Mouse (Mus musculus) hindbrain, embryonic 15.5 days (tissue): ENCODE results near the gene Cacna1c. TPM values are rescaled to one million over a fixed set of nuclear protein-coding genes. Genes with fewer than 3 reads are reported as not detected.

Source experiments
- ATAC-seq: fragments of 200-750 bp; cut with Nextera tagmentation; 2 replicates; pipeline ENCODE4 v1.8.0; 2017; ENCODE audit warnings: low read depth, moderate number of reproducible peaks, moderate TSS enrichment; ENCODE audit not compliant: low FRiP score
- H3K27ac ChIP-seq: fragments of 300-500 bp; sonication (generic); replicated peaks from 2 replicates; pipeline ENCODE4 v1.5.1; 2015; ENCODE audit warnings: mild to moderate bottlenecking, inconsistent platforms
- H3K27me3 ChIP-seq: fragments of 300-500 bp; sonication (generic); 2 replicates; pipeline ENCODE4 v1.6.1; 2015; ENCODE audit warnings: control low read depth, inconsistent platforms
- H3K36me3 ChIP-seq: fragments of 300-500 bp; sonication (generic); 2 replicates; pipeline ENCODE4 v1.6.1; 2015; ENCODE audit warnings: control low read depth, inconsistent platforms
- H3K4me1 ChIP-seq: fragments of 300-500 bp; sonication (generic); replicated peaks from 2 replicates; pipeline ENCODE4 v1.6.1; 2015; ENCODE audit warnings: control low read depth, inconsistent platforms
- H3K4me2 ChIP-seq: fragments of 300-500 bp; sonication (generic); 2 replicates; pipeline ENCODE4 v1.6.1; 2015; ENCODE audit warnings: moderate library complexity, mild to moderate bottlenecking, inconsistent platforms
- H3K4me3 ChIP-seq: fragments of 300-500 bp; sonication (generic); 2 replicates; pipeline ENCODE4 v1.5.1; 2015; ENCODE audit warnings: mild to moderate bottlenecking, inconsistent platforms
- H3K9ac ChIP-seq: fragments of 300-500 bp; sonication (generic); 2 replicates; pipeline ENCODE4 v1.6.1; 2015; ENCODE audit warnings: inconsistent platforms
- H3K9me3 ChIP-seq: fragments of 300-500 bp; sonication (generic); 2 replicates; pipeline ENCODE4 v1.6.1; 2016; ENCODE audit warnings: control low read depth, inconsistent platforms
- WGBS: fragments of 180-500 bp; shearing (Covaris S2); methylation state at CpG from one replicate; pipeline ENCODE4 v1.1.7; 2015; 5-methylcytosine and 5-hydroxymethylcytosine counted together
- polyA plus RNA-seq: library from polyadenylated mRNA; unstranded; fragments of >200 nt; fragmentation: Nextera tagmentation; extraction: Ambion mirVana; gene quantifications from 2 replicates; pipeline ENCODE4 v1.2.1, GENCODE M21; 2015

Cacna1c gene
- polyA plus RNA-seq, 1 experiment from 2014 or later, result 7.0 TPM

DNA sequence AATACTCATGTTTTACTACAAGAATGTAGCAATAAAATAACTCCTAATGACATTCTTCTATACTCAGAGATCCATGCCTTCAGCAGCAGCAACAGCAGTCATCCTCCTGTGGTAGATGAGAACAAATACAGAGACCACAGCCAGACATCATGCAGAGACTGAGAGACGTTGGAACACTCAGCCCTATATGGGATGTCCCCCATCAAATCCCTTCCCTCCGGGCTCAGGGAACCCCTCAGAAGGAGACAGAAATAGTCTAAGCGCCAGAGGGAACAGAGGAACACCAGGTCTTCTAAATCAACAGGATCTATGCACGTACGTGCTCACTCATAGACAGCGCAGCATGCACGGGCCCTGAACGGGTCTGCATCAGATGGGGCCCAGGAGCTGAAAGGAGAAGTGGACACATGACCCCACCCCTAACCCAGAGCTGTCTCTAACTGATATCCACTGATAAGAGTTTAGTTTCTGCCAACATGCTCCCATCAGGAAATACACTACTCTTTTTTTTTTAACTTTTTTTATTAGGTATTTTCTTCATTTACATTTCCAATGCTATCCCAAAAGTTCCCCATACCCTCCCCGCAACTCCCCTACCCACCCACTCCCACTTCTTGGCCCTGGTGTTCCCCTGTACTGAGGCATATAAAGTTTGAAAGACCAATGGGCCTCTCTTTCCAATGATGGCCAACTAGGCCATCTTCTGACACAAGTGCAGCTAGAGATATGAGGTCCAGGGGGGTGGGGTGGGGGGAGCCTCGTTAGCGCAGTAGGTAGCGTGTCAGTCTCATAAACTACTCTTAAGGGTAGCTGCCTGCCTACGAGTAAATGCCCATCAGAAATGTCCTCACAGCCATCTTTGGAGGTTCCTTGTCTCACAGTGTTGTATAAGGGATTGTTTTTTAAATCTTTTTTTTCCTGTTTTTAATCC is 182.8 kb downstream of the Cacna1c start:
- 94% methylated on average over 13 of the region's 13 CpGs for WGBS
- Histone ChIP-seq H3K9me3 (no peaks in the 10 kb centered on the region), H3K9ac (no peak overlapping the region), H3K27ac (no peak overlapping the region), H3K4me2 (no peak overlapping the region), H3K4me1 (peaks cover 15% of the 10 kb centered on the region), H3K4me3 (no peak overlapping the region), H3K36me3 (no peaks in the 10 kb centered on the region), H3K27me3 (no peaks in the 10 kb centered on the region)
- ATAC-seq, result no peak

DNA sequence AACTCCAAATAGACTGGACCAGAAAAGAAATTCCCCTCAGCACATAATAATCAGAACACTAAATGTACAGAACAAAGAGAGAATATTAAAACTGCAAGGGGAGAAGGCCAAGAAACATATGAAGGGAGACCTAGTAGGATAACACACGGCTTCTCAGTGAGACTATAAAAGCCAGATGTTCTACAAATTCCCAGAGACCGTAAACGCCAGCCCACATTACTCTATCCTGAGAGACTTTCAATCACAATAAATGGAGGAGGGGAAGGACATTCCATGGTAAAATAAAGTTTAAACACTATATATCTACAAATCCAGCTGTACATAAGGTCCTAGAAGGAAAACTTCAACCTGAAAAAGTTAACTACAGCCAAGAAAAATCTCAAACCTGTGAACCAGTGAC is 185.3 kb downstream of the Cacna1c start:
- Histone ChIP-seq H3K4me2 (no peak overlapping the region), H3K4me1 (peaks cover 7% of the 10 kb centered on the region; the same call in 1 of the 2 replicates), H3K9ac (no peak overlapping the region), H3K27me3 (no peaks in the 10 kb centered on the region), H3K36me3 (no peaks in the 10 kb centered on the region), H3K9me3 (no peaks in the 10 kb centered on the region), H3K27ac (no peak overlapping the region), H3K4me3 (no peak overlapping the region)
- 66% methylated on average over 3 of the region's 3 CpGs for WGBS
- no peak for ATAC-seq

DNA sequence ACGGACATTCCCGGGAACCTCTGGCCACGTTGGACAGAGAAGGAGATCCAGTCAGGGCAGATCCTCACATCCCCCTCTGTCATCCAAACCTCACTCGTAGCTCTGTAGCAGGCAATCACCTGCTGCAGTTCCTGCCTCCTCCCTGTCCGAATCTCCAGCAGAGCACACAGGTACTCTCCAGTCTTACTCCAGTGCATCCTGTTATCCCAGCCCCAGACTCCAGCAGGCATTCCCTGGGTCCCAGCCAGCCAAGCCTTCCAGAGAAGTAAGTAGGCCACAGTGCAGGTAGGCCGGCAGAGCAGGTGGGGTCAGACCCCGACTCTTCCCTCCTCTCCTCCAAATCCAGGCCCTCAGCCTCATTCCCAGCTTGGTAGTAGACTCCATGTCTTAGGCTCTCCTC is 186.7 kb downstream of the Cacna1c start:
- Histone ChIP-seq H3K27ac (no peak overlapping the region), H3K9me3 (no peaks in the 10 kb centered on the region), H3K36me3 (no peaks in the 10 kb centered on the region), H3K4me3 (no peak overlapping the region), H3K4me2 (no peak overlapping the region), H3K4me1 (peaks cover 7% of the 10 kb centered on the region; the same call in 1 of the 2 replicates), H3K9ac (no peak overlapping the region), H3K27me3 (no peaks in the 10 kb centered on the region)
- 88% methylated on average over 7 of the region's 7 CpGs for WGBS
- no peak for ATAC-seq

DNA sequence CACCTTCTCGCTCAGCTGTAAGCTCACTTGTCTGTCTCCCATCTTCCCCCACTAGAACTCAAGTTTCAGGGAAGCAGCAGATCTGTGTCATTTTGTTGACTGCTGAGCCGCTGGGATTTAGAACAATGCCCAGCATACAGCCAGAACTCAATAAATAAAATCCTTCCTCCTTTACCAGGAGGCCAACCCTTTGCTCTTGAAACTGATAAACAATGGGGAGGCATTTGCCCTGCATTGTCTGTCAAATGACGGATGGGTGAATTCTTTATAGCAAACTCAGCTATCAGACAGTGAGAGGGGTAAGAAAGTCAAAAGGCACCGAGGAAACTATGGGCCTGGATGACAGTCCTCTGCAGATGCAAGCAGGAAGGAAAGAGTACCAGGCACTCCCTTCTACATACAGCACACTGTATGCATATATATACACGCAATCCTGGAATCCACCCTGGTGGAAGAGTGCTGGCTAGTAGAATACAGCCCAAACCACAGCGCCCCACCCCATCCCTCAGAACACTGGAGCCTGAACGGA is 187.5 kb downstream of the Cacna1c start:
- 44% methylated on average over 7 of the region's 7 CpGs for WGBS

DNA sequence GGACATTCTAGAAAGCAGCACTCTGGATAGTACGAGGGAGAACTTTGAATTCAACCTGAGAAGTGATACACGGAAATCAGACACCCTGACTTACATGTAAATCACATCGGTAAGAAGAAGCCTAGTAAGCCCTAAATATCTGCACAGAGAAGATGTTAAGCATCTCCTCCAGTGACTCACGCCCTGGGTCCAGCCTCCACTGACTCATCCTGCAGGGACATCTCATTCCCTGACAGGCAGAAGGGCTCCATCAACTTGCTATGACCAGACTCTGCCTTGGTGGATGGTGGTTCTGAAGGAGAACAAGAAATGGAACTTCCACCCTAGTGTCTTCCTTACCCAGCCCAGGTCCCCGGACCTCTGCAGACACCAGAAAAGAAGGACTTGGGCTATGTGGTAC is 191.6 kb downstream of the Cacna1c start:
- Histone ChIP-seq H3K9me3 (no peaks in the 10 kb centered on the region), H3K4me2 (no peak overlapping the region)
- WGBS, result 97% methylated on average over 5 of the region's 5 CpGs

More for the DNA sequence above, 187.5 kb downstream of the Cacna1c start:
- Histone ChIP-seq H3K9me3 (no peaks in the 10 kb centered on the region), H3K27ac (no peak overlapping the region), H3K4me1 (peaks cover 7% of the 10 kb centered on the region; the same call in 1 of the 2 replicates), H3K27me3 (no peaks in the 10 kb centered on the region), H3K4me2 (no peak overlapping the region), H3K9ac (no peak overlapping the region), H3K36me3 (no peaks in the 10 kb centered on the region), H3K4me3 (no peak overlapping the region)
- ATAC-seq, result no peak

DNA sequence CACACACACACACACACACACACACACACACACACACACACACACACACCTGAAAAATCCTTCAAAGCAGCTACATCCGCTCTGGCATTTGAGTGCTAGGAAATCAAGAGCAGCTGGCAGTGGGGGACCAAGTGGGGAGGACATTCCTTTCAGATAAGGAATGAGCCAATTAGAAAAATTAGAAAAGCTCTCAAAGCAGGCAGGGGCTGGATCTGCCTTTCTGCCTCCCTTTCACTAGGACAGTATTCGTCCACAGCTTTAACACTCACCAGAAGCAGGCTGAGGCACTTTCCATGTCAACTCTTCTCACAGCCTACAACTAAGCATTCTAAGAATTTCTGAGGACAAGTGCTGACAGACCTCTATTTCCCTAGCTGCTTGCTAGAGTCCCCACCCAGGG is 194.8 kb downstream of the Cacna1c start:
- no peak overlapping the region for H3K4me2 ChIP-seq
- no peaks in the 10 kb centered on the region for H3K9me3 ChIP-seq
- H3K27ac ChIP-seq, result no peak overlapping the region
- no peak overlapping the region for H3K9ac ChIP-seq
- H3K27me3 ChIP-seq, result no peaks in the 10 kb centered on the region
- H3K4me1 ChIP-seq, result no peaks in the 10 kb centered on the region
- WGBS, result 64% methylated on average over 2 of the region's 2 CpGs
- no peak overlapping the region for H3K4me3 ChIP-seq
- no peak for ATAC-seq
- H3K36me3 ChIP-seq, result no peaks in the 10 kb centered on the region

More for the DNA sequence above, 191.6 kb downstream of the Cacna1c start:
- H3K27ac ChIP-seq, result no peak overlapping the region
- no peak overlapping the region for H3K9ac ChIP-seq
- no peak for ATAC-seq
- H3K4me3 ChIP-seq, result no peak overlapping the region
- H3K36me3 ChIP-seq, result no peaks in the 10 kb centered on the region
- H3K27me3 ChIP-seq, result no peaks in the 10 kb centered on the region
- peaks cover 7% of the 10 kb centered on the region; the same call in 1 of the 2 replicates for H3K4me1 ChIP-seq

DNA sequence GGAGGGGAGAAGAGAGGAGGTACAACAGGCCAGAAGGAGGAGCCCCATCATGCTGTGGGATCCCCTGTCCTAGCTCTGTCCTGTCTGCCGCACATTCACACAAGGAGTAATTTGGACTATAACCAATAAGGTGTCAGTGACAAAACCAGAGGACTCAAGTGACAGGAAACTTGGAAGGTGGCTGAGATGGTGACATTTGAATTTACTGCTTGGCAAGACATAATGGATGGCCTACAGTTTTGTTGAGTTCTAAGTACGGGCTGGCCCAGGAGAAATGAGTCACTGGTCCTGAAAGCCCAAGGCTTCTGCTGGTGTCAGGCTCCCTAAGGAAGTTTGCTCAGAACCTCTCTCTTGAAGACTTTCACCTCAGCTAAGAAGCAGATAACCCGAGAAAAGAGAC is 196.0 kb downstream of the Cacna1c start:
- H3K4me1 ChIP-seq, result no peaks in the 10 kb centered on the region
- no peak overlapping the region for H3K4me2 ChIP-seq
- 65% methylated on average over 3 of the region's 3 CpGs for WGBS
- ATAC-seq, result no peak
- H3K27ac ChIP-seq, result no peak overlapping the region
- no peaks in the 10 kb centered on the region for H3K27me3 ChIP-seq
- H3K36me3 ChIP-seq, result no peaks in the 10 kb centered on the region
- no peak overlapping the region for H3K4me3 ChIP-seq
- H3K9me3 ChIP-seq, result no peaks in the 10 kb centered on the region
- no peak overlapping the region for H3K9ac ChIP-seq

DNA sequence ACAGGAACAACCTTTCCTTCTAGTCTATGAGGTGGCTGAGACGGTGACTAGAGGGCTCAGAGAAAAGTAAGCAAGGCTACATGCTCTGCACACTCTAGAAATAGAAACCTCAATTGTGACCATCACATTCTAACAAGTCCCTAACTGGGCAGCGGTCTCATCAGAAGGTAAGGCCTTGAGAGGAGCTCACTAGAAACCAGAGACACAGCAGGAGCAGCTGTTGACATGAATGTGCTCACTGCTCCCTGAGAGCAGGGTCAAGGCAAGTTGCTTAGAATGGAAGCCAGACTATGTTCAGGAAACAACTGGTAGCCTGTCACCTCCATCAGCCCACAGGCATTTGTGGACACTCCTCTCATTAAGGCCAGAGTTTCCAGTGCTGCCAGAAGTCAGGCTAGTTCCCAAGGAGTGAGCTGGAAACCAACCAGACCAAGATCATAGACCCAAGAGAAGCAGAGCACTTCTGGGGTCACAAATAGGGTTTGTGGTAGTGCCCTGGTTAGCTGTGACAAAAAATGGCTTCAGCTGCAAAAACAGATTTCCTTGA is 196.8 kb downstream of the Cacna1c start:
- Histone ChIP-seq H3K27ac (no peak overlapping the region), H3K4me1 (no peaks in the 10 kb centered on the region), H3K27me3 (no peaks in the 10 kb centered on the region), H3K4me2 (no peak overlapping the region), H3K36me3 (no peaks in the 10 kb centered on the region), H3K9ac (no peak overlapping the region), H3K4me3 (no peak overlapping the region), H3K9me3 (no peaks in the 10 kb centered on the region)
- no peak for ATAC-seq
- WGBS, result 90% methylated on average over 2 of the region's 2 CpGs

DNA sequence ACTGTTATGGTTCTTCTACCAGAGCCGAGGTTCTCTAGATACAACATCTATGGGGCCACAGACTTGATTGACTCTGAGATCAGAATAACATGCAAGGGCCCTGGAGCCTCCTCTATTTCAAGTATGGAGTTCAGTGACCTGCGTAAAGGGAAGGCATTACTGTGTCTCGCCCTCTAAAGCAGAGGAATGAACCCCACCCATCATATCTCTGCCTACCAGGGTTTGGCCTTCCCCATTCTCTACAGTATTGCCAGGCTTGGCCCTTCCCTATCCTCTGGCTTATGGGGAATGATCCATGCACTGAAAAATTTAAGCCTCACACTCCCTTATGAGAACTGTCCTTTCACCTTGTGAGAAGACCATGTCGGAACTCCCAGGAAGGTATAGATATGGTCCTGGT is 198.8 kb downstream of the Cacna1c start:
- no peak for ATAC-seq
- H3K4me2 ChIP-seq, result no peak overlapping the region
- H3K4me3 ChIP-seq, result no peak overlapping the region
- H3K9ac ChIP-seq, result no peak overlapping the region
- no peaks in the 10 kb centered on the region for H3K4me1 ChIP-seq
- no peaks in the 10 kb centered on the region for H3K9me3 ChIP-seq
- WGBS, result 96% methylated on average over 4 of the region's 4 CpGs
- H3K36me3 ChIP-seq, result no peaks in the 10 kb centered on the region
- H3K27me3 ChIP-seq, result no peaks in the 10 kb centered on the region
- no peak overlapping the region for H3K27ac ChIP-seq

DNA sequence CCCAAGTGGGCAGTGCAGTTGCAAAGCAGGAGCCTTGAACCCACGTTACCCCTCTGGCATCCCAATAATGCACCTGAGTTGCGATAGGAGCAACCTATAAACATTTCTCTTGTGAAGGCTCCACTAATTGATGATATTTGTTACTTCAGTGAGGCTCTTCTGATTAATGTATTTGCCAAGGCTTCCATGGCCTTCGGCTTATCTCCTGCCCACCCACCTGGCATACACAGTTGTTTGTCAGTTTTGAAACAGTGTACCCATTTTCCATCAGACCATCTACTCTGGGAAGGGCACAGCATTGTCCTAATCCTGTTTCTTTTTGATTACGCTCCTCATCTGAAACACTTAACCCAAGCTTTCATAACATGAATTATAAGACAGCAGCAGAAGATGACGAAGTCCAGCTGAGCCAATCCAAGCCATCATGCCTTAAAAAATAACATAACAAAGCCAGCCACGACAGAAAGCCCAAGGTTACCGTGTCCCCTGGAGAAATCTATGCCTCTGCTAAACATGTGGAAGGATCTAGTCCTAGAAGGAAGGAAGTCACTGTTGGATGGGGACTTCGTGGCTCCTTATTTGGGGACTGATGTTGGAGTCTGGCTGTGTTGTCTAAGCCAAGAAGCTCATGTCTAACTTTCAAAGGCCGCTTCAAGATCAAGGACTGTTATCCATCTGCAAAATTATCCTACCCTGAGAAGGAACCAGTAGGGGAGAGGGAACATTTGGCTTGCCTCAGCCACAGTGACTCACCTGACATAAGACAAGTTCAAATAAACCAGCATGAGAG is 201.8 kb downstream of the Cacna1c start:
- Histone ChIP-seq H3K4me2 (no peak overlapping the region), H3K4me3 (no peak overlapping the region), H3K27ac (no peak overlapping the region), H3K9me3 (no peaks in the 10 kb centered on the region), H3K36me3 (no peaks in the 10 kb centered on the region), H3K27me3 (no peaks in the 10 kb centered on the region), H3K9ac (no peak overlapping the region), H3K4me1 (peaks cover 14% of the 10 kb centered on the region)
- ATAC-seq, result no peak
- WGBS, result 89% methylated on average over 9 of the region's 9 CpGs

DNA sequence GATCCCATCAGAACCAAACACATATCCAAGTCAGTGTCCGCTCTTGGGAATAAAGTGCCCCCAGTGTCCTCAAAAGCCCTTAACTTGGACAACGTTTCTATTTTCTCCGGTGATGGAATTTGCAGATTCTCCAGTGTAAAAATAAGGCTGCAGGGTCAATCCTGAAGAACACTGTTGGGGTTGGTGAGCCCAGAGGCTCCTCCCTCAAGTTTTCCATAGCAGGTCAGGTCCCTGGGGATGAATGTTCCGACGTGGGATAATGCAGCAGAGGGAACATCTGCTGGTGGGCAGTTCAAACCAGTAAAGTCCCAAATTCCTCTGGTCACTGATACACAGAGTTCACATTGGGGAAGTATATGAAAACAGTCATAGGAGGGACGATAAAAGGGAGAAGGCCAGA is 203.8 kb downstream of the Cacna1c start:
- H3K4me2 ChIP-seq, result no peak overlapping the region
- ATAC-seq, result no peak
- no peaks in the 10 kb centered on the region for H3K27me3 ChIP-seq
- no peak overlapping the region for H3K27ac ChIP-seq
- H3K4me3 ChIP-seq, result no peak overlapping the region
- H3K36me3 ChIP-seq, result no peaks in the 10 kb centered on the region
- H3K4me1 ChIP-seq, result peaks cover 14% of the 10 kb centered on the region
- no peaks in the 10 kb centered on the region for H3K9me3 ChIP-seq
- no peak overlapping the region for H3K9ac ChIP-seq
- 79% methylated on average over 6 of the region's 6 CpGs for WGBS
